In the genomic region with DNA sequence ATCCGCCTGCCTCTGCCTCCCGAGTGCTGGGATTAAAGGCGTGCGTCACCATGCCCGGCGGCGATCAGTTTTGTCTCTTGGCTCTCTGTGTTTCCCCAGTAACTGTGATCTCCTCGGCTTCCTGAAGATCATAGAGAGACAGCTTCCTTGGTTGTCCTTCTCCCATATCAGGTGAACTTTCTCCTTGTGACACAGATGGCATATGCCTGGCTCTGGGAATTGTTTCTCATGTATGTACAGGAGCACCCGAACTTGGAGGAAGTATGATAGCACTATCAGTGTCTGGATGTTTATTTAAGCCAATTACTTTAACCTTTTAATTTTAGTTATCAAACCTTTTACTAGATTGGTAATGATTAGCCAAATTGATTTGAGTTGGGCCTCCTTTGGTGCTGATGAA, we compare ENCODE assay signal across 23 mouse cellular contexts. TPM values are rescaled to one million over a fixed set of nuclear protein-coding genes. Genes with fewer than 3 reads are reported as not detected.
DNase-seq lines count a peak whose midpoint lies in the region; ATAC-seq and TF ChIP-seq lines count a peak whose summit lies in the region.
"Had no signal": no experiment of that assay in that cellular context is flagged by ENCODE, and none has a peak within 500 bp of the region (broad histone marks: within the 10 kb centered on the region; RNA-seq: fewer than 3 reads in every experiment).

No protein-coding gene starts in this region.

- H3K4me2 ChIP-seq in intestine, embryonic 15.5 days (replicated peaks): no peak overlapping the region
- no peak overlapping the region for H3K4me2 ChIP-seq in intestine, embryonic 16.5 days (ENCODE audit: low read depth, low read length)
- H3K4me2 ChIP-seq: embryonic facial prominence, embryonic 13.5 days; embryonic facial prominence, embryonic 15.5 days; forebrain, embryonic 12.5 days had no signal

- H3K9me3 ChIP-seq in intestine, embryonic 15.5 days: no peaks in the 10 kb centered on the region
- no peaks in the 10 kb centered on the region for H3K9me3 ChIP-seq in intestine, embryonic 16.5 days (ENCODE audit: control insufficient read depth, low read length)
- H3K9me3 ChIP-seq: embryonic facial prominence, embryonic 13.5 days; embryonic facial prominence, embryonic 15.5 days; forebrain, embryonic 10.5 days; forebrain, embryonic 12.5 days had no signal

- 87% methylated on average over 9 of the region's 9 CpGs for WGBS in intestine, embryonic 15.5 days
- 83% methylated on average over 9 of the region's 9 CpGs for WGBS in intestine, embryonic 16.5 days
- WGBS in small intestine, adult 2 months: 36% methylated on average over 9 of the region's 9 CpGs

- ATAC-seq in intestine, embryonic 15.5 days: peak; percentile 49
- peak; percentile 67; the same call in 1 of the 2 replicates for ATAC-seq in intestine, embryonic 16.5 days
- ATAC-seq: forebrain, embryonic 14.5 days; forebrain, embryonic 16.5 days had no signal

- TF ChIP-seq POLR2A in small intestine, adult 2 months (IDR thresholded peaks at IDR 0.05; ENCODE audit: low read depth, low read length): no peak

- no peak overlapping the region for H3K9ac ChIP-seq in intestine, embryonic 15.5 days
- no peak overlapping the region for H3K9ac ChIP-seq in intestine, embryonic 16.5 days (ENCODE audit: low read depth, low read length)
- H3K9ac ChIP-seq: embryonic facial prominence, embryonic 13.5 days; embryonic facial prominence, embryonic 15.5 days; forebrain, embryonic 12.5 days had no signal

- no peak for TF ChIP-seq CTCF in small intestine, adult 2 months (IDR thresholded peaks at IDR 0.05; ENCODE audit: extremely low read depth, insufficient read length, insufficient replicate concordance, low read depth, low read length)

- no peaks in the 10 kb centered on the region for H3K27me3 ChIP-seq in intestine, embryonic 15.5 days (replicated peaks)
- no peaks in the 10 kb centered on the region for H3K27me3 ChIP-seq in intestine, embryonic 16.5 days (replicated peaks; ENCODE audit: control insufficient read depth, insufficient read depth, low read length)
- H3K27me3 ChIP-seq in small intestine, adult 2 months (ENCODE audit: control insufficient read depth, insufficient read depth, low read length): no peaks in the 10 kb centered on the region
- H3K27me3 ChIP-seq: embryonic facial prominence, embryonic 13.5 days; embryonic facial prominence, embryonic 15.5 days; forebrain, embryonic 12.5 days had no signal

- H3K36me3 ChIP-seq in intestine, embryonic 15.5 days: no peaks in the 10 kb centered on the region
- no peaks in the 10 kb centered on the region for H3K36me3 ChIP-seq in intestine, embryonic 16.5 days (ENCODE audit: control insufficient read depth, insufficient read depth, low read length)
- H3K36me3 ChIP-seq in small intestine, adult 2 months (ENCODE audit: control insufficient read depth, insufficient read depth, low read length): no peaks in the 10 kb centered on the region

- H3K4me3 ChIP-seq in intestine, embryonic 15.5 days (replicated peaks): no peak overlapping the region
- no peak overlapping the region for H3K4me3 ChIP-seq in intestine, embryonic 16.5 days (ENCODE audit: low read length)
- H3K4me3 ChIP-seq in small intestine, adult 2 months (ENCODE audit: low read depth, low read length): no peak overlapping the region
- H3K4me3 ChIP-seq: embryonic facial prominence, embryonic 13.5 days; embryonic facial prominence, embryonic 15.5 days; erythroblast, embryonic 14.5 days; forebrain, embryonic 10.5 days; forebrain, embryonic 12.5 days had no signal

- peaks cover 6% of the 10 kb centered on the region; the same call in 1 of the 2 replicates for H3K4me1 ChIP-seq in intestine, embryonic 15.5 days (replicated peaks)
- H3K4me1 ChIP-seq in intestine, embryonic 16.5 days (ENCODE audit: control insufficient read depth, insufficient read depth, low read length): no peaks in the 10 kb centered on the region
- H3K4me1 ChIP-seq in small intestine, adult 2 months (ENCODE audit: control insufficient read depth, insufficient read depth, insufficient read length, low read length): peaks cover 4% of the 10 kb centered on the region; the same call in 1 of the 2 replicates
- H3K4me1 ChIP-seq: forebrain, embryonic 10.5 days; forebrain, embryonic 12.5 days had no signal

- H3K27ac ChIP-seq in intestine, embryonic 15.5 days: no peak overlapping the region
- H3K27ac ChIP-seq in intestine, embryonic 16.5 days (ENCODE audit: low read length): no peak overlapping the region
- peak overlapping the region; percentile 8; the same call in 1 of the 2 replicates for H3K27ac ChIP-seq in small intestine, adult 2 months (ENCODE audit: insufficient read depth, low read depth, low read length)
- H3K27ac ChIP-seq: embryonic facial prominence, embryonic 13.5 days; embryonic facial prominence, embryonic 15.5 days; forebrain, embryonic 10.5 days; forebrain, embryonic 12.5 days had no signal

- peak; percentile 61 for DNase-seq in heart, adult 11 months
- DNase-seq in heart, adult 18-20 months: no peak
- DNase-seq in lung, postnatal 10 days: no peak
- DNase-seq in ovary, postnatal 14 days (ENCODE audit: low spot score): no peak
- DNase-seq: adrenal gland, adult 2 months; adrenal gland, postnatal 10 days; adrenal gland, postnatal 25 days; cerebellum, adult 11-12 months; cerebellum, adult 2 months; cerebellum, adult 9-11 months; cerebellum, postnatal 14 days; cerebellum, postnatal 36 days; embryo, embryonic 11 days had no signal

RNA-seq across cellular contexts. Expression of gene Tulp4, which starts 8.8 kb away (rescaled TPM):
- total RNA-seq in heart, adult 18-20 months (2021): 10 to 100 TPM; 97.1 to 99.3 TPM
- 70.9 and 95.9 TPM in 2 replicates for polyA plus RNA-seq in intestine, embryonic 15.5 days (2015; fragmentation: Nextera tagmentation; extraction: Ambion mirVana)
- polyA plus RNA-seq in intestine, embryonic 16.5 days (2015; fragmentation: Nextera tagmentation; extraction: Ambion mirVana): 60.1 and 79.1 TPM in 2 replicates
- polyA plus RNA-seq in small intestine, adult 2 months (2012; rRNA removed): 22.6 and 45.3 TPM in 2 replicates

RNA-seq across cellular contexts. Expression of gene Gtf2h5, which starts 35.5 kb away (rescaled TPM):
- total RNA-seq in heart, adult 18-20 months (2021): 10 to 100 TPM; 60.4 to 66.8 TPM
- polyA plus RNA-seq in intestine, embryonic 15.5 days (2015; fragmentation: Nextera tagmentation; extraction: Ambion mirVana): 155 and 165 TPM in 2 replicates
- 138 and 151 TPM in 2 replicates for polyA plus RNA-seq in intestine, embryonic 16.5 days (2015; fragmentation: Nextera tagmentation; extraction: Ambion mirVana)
- polyA plus RNA-seq in small intestine, adult 2 months (2012; rRNA removed): 2.9 and 5.9 TPM in 2 replicates

RNA-seq across cellular contexts. Expression of gene Serac1, which starts 35.5 kb away (rescaled TPM):
- 1 to 10 TPM; 6.4 to 7.5 TPM for total RNA-seq in heart, adult 18-20 months (2021)
- polyA plus RNA-seq in intestine, embryonic 15.5 days (2015; fragmentation: Nextera tagmentation; extraction: Ambion mirVana): 4.8 and 5.3 TPM in 2 replicates
- 3.9 and 4.6 TPM in 2 replicates for polyA plus RNA-seq in intestine, embryonic 16.5 days (2015; fragmentation: Nextera tagmentation; extraction: Ambion mirVana)
- polyA plus RNA-seq in small intestine, adult 2 months (2012; rRNA removed): 0.86 and 1.3 TPM in 2 replicates

Comparison
In these comparisons a context has a peak if more than half of its experiments do, and no peak if none do; other contexts are left out.
1. RNA of gene Gtf2h5, which starts 35.5 kb away (polyA plus RNA-seq): 155 to 165 TPM in intestine, embryonic 15.5 days and 138 to 151 TPM in intestine, embryonic 16.5 days; 2.9 to 5.9 TPM in small intestine, adult 2 months; every median in the first group is over 10 times any median in the second.